Mouse (Mus musculus) E14TG2a.4 (cell line): ENCODE results near the gene Myo1d.

Experiments
- CTCF ChIP-seq: conservative IDR thresholded peaks from 2 replicates; pipeline ENCODE4 v1.5.1; 2014; ENCODE audit warnings: low read length
- NANOG ChIP-seq: IDR thresholded peaks from 2 replicates; pipeline ENCODE4 v1.6.1; 2014; ENCODE audit warnings: borderline replicate concordance, low read length, mixed read lengths
- POU5F1 ChIP-seq: IDR thresholded peaks from 2 replicates; pipeline ENCODE4 v1.6.1; 2014; ENCODE audit warnings: low read length, borderline replicate concordance

GRCm38 (mm10) chr11:80499550-80499952 is 280.3 kb downstream of the Myo1d start:
- no peak for TF ChIP-seq CTCF
- no peak for TF ChIP-seq POU5F1
- TF ChIP-seq NANOG: no peak
